Mouse (Mus musculus) heart, postnatal 0 days (tissue): Measurements from ENCODE around the gene Zfp282. TPM values are rescaled to one million over a fixed set of nuclear protein-coding genes. Genes with fewer than 3 reads are reported as not detected.

Experiments
- ATAC-seq: fragments of 200-750 bp; cut with Nextera tagmentation; 2 replicates; pipeline ENCODE4 v1.8.0; 2017; ENCODE audit warnings: low read depth, moderate number of reproducible peaks, moderate library complexity; ENCODE audit not compliant: insufficient read depth
- DNase-seq: peaks from one replicate; pipeline ENCODE4 v3.0.0-alpha.2; 2016; ENCODE audit warnings: low spot score
- H3K27ac ChIP-seq: fragments of 300-500 bp; sonication (generic); 2 replicates; pipeline ENCODE4 v1.5.1; 2014; ENCODE audit warnings: low read depth, mild to moderate bottlenecking
- H3K27me3 ChIP-seq: fragments of 300-500 bp; sonication (generic); 2 replicates; pipeline ENCODE4 v1.6.1; 2014; ENCODE audit warnings: low read length, mixed read lengths; ENCODE audit not compliant: control insufficient read depth, insufficient read depth
- H3K36me3 ChIP-seq: fragments of 300-500 bp; sonication (generic); replicated peaks from 2 replicates; pipeline ENCODE4 v1.6.1; 2014; ENCODE audit warnings: low read length, mixed read lengths; ENCODE audit not compliant: control insufficient read depth, insufficient read depth
- H3K4me1 ChIP-seq: fragments of 300-500 bp; sonication (generic); 2 replicates; pipeline ENCODE4 v1.6.1; 2014; ENCODE audit warnings: antibody characterized with exemption; ENCODE audit not compliant: control insufficient read depth, insufficient read depth
- H3K4me2 ChIP-seq: fragments of 300-500 bp; sonication (generic); 2 replicates; pipeline ENCODE4 v1.6.1; 2014; ENCODE audit warnings: low read depth, mild to moderate bottlenecking, low read length, moderate library complexity
- H3K4me3 ChIP-seq: fragments of 300-500 bp; sonication (generic); 2 replicates; pipeline ENCODE4 v1.5.1; 2014; ENCODE audit warnings: low read depth, low read length
- H3K9ac ChIP-seq: fragments of 300-500 bp; sonication (generic); replicated peaks from 2 replicates; pipeline ENCODE4 v1.6.1; 2014; ENCODE audit warnings: low read depth, low read length, mixed read lengths
- H3K9me3 ChIP-seq: fragments of 300-500 bp; sonication (generic); replicated peaks from 2 replicates; pipeline ENCODE4 v1.6.1; 2016; ENCODE audit warnings: low read length; ENCODE audit not compliant: control insufficient read depth
- CTCF ChIP-seq: IDR thresholded peaks from 2 replicates; pipeline ENCODE4 v1.5.1; 2016; ENCODE audit warnings: antibody characterized with exemption, control low read depth, low read depth
- EP300 ChIP-seq: IDR thresholded peaks from 2 replicates; pipeline ENCODE4 v1.6.1; 2016; ENCODE audit warnings: antibody characterized with exemption, low read depth
- WGBS: fragments of 180-500 bp; shearing (Covaris S2); extraction: QIAGEN DNeasy Blood & Tissue Kit; methylation state at CpG from one replicate; pipeline ENCODE4 v1.1.7; 2014; 5-methylcytosine and 5-hydroxymethylcytosine counted together
- polyA plus RNA-seq: library from polyadenylated mRNA; unstranded; fragments of >200 nt; fragmentation: Nextera tagmentation; extraction: Ambion mirVana; gene quantifications from 2 replicates; pipeline ENCODE4 v1.2.1, GENCODE M21; 2015
- total RNA-seq: library from RNA; depleted of rRNA; stranded (reverse); fragments of >200 nt; gene quantifications from 2 replicates; pipeline ENCODE4 v1.2.3, GENCODE M21; 2014; ENCODE audit warnings: low replicate concordance

Zfp282 gene
- total and polyA plus RNA-seq, 2 experiments from 2014 or later, result 4.8 to 10.3 TPM

DNA sequence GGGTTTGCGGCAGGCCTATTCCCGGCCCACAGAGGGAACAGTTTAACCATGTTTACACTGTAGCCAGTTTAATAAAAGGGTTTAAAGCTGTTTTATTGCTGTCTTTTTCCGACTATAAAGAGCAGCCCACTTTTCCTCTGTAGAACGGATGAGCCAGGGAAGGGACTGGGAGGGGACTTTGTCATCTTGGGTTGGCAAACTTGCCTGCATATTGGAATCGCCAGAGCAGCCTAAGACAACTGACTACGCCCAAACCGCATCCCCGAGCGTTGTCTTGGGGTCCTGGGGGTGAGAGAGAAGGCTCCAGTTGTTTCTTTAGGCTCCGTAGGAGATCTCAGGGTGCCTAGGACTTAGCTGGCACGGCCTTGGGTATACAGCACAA, 1.1 kb downstream of the Zfp282 start:
- WGBS, result 3% methylated on average over 11 of the region's 11 CpGs
- TF ChIP-seq CTCF (no peak), EP300 (no peak)

DNA sequence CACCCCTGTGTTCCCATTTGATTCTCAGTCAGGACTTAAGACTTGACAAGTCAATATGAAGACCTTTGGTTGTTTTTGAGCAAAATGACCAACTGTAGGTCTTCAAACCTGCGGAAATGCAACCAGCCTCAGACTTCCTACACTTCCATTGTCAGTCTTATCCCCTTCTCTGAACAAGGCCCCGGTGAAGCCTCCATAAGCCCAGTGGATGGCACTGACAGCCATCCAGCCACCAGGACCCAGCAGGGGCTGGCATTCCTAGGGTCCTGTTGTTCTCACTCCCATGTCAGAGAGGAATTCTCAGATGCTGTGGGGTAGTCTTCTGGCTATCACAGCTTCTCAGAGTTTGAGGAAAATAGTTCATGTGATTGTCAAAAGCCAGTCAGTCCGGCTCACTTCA, 1.6 kb downstream of the Zfp282 start:
- peak overlapping the region; percentile 96 for H3K4me3 ChIP-seq
- WGBS, result 49% methylated on average over 3 of the region's 3 CpGs
- H3K4me2 ChIP-seq, result peak overlapping the region; percentile 82
- H3K27me3 ChIP-seq, result no peaks in the 10 kb centered on the region
- peaks cover 36% of the 10 kb centered on the region for H3K36me3 ChIP-seq
- no peak for DNase-seq
- H3K9ac ChIP-seq, result peak overlapping the region; percentile 85
- H3K27ac ChIP-seq, result 0 out of 2 replicates have a peak overlapping the region, but pooled peaks have one; percentile 95
- no peak for ATAC-seq
- H3K9me3 ChIP-seq, result no peaks in the 10 kb centered on the region
- TF ChIP-seq EP300 (no peak), CTCF (no peak)
- peaks cover 13% of the 10 kb centered on the region for H3K4me1 ChIP-seq

More for the DNA sequence above, 1.1 kb downstream of the Zfp282 start:
- no peaks in the 10 kb centered on the region for H3K9me3 ChIP-seq
- peak overlapping the region; percentile 96 for H3K4me3 ChIP-seq
- ATAC-seq (no peak), DNase-seq (no peak)
- peak overlapping the region; percentile 95 for H3K27ac ChIP-seq
- no peaks in the 10 kb centered on the region for H3K27me3 ChIP-seq
- peaks cover 32% of the 10 kb centered on the region for H3K36me3 ChIP-seq
- peaks cover 13% of the 10 kb centered on the region for H3K4me1 ChIP-seq
- peak overlapping the region; percentile 85 for H3K9ac ChIP-seq
- peak overlapping the region; percentile 82 for H3K4me2 ChIP-seq

DNA sequence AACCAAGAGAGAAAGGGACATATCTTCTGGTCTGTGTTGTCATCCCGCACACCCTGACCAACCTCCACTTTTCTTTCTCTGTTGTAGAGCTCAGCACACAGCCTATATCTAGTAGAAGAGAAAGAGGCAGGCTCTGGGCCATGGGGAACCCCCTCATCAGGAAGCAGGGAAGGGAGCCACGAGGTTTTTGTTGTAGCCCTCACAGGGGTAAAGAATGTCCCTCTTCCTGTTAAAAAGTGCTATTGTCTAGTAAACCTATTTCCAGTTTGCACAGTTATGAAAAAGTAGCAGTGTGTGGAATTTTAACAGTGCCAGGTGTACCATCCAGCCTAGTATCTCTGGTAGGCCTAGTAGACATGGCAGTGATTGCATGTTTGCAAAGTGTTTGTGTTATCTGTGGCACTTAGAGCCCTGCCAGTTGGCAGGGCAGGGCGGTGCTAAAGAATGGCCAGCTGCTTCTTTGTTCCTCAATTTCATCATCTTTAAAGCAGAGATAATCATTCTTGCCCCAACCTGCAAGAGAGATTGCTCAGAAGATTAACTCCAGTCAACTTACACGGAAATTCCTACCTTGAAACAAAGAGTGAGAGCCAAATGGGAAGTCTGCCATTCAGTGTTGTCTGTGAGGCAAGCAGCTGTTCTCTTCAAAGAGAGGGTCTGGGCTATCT, 2.2 kb downstream of the Zfp282 start:
- H3K27ac ChIP-seq, result no peak overlapping the region
- peaks cover 42% of the 10 kb centered on the region for H3K36me3 ChIP-seq
- WGBS, result 44% methylated on average over 4 of the region's 4 CpGs
- H3K27me3 ChIP-seq, result no peaks in the 10 kb centered on the region
- 0 out of 2 replicates have a peak overlapping the region, but pooled peaks have one; percentile 5 for H3K9ac ChIP-seq
- H3K9me3 ChIP-seq, result no peaks in the 10 kb centered on the region
- no peak overlapping the region for H3K4me3 ChIP-seq
- peak overlapping the region; percentile 82 for H3K4me2 ChIP-seq
- no peak for TF ChIP-seq EP300
- TF ChIP-seq CTCF, result no peak
- peaks cover 13% of the 10 kb centered on the region for H3K4me1 ChIP-seq
- DNase-seq, result no peak
- ATAC-seq, result no peak

DNA sequence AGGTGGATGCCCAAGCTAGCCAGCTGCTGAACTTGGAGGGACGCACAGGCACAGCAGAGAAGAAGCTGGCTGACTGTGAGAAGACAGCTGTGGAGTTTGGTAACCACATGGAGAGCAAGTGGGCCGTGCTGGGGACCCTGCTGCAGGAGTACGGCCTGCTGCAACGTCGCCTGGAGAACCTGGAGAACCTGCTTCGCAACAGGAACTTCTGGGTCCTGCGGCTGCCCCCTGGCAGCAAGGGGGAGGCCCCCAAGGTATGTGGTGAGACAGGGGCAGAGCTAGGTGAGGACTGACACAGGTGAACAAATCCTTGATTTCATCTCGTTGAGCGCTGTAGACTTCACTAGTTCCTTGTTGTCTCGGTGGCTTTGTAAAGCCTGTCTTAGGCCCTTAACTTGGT, 3.2 kb downstream of the Zfp282 start:
- no peak overlapping the region for H3K27ac ChIP-seq
- 98% methylated on average over 10 of the region's 10 CpGs for WGBS
- no peaks in the 10 kb centered on the region for H3K9me3 ChIP-seq
- no peak overlapping the region for H3K4me2 ChIP-seq
- peaks cover 13% of the 10 kb centered on the region for H3K4me1 ChIP-seq
- ATAC-seq (no peak), DNase-seq (no peak)
- peaks cover 46% of the 10 kb centered on the region for H3K36me3 ChIP-seq
- H3K27me3 ChIP-seq, result no peaks in the 10 kb centered on the region
- H3K9ac ChIP-seq, result no peak overlapping the region
- H3K4me3 ChIP-seq, result no peak overlapping the region
- no peak for TF ChIP-seq EP300

DNA sequence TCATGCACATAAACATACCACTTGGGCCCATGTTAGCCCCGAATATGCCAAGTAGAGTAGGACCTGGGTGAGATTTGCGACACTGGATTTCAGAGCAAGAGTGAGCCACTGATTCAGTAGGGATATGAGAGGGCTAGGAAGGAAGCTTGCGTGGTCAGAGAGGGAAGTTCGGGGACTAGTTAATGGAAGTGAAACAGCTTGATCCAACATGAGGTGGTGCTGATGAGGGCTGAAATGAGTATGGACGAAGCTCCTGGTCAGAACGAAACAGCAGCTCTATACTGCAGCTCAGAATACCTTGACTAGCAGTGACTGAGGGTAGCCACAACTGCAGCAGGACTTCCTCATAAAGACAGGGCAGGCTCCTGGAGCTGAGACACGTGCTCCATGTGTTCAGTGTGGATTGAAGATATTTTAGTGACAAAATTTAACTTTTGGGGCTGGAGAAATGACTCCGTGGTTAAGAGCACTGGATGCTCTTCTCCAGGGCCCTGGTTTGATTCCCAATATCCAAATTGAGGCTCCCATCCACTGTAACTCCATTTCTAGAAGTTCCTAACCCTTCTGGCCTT, 11.9 kb downstream of the Zfp282 start:
- DNase-seq, result no peak
- Histone ChIP-seq H3K9ac (no peak overlapping the region), H3K4me1 (no peaks in the 10 kb centered on the region), H3K27ac (no peak overlapping the region), H3K4me2 (no peak overlapping the region), H3K9me3 (no peaks in the 10 kb centered on the region), H3K4me3 (no peak overlapping the region), H3K27me3 (no peaks in the 10 kb centered on the region), H3K36me3 (peaks cover 72% of the 10 kb centered on the region)
- TF ChIP-seq CTCF (no peak), EP300 (no peak)
- WGBS, result 82% methylated on average over 8 of the region's 8 CpGs
- no peak for ATAC-seq
